Mouse (Mus musculus) liver, embryonic 15.5 days (tissue): ENCODE data around the gene Wwtr1. TPM values are rescaled to one million over a fixed set of nuclear protein-coding genes. Genes with fewer than 3 reads are reported as not detected.

ENCODE experiments used
- ATAC-seq: fragments of 200-750 bp; cut with Nextera tagmentation; 2 replicates; pipeline ENCODE4 v1.8.0; 2017; ENCODE audit warnings: moderate number of reproducible peaks, mild to moderate bottlenecking, moderate library complexity; ENCODE audit not compliant: insufficient read depth
- H3K27ac ChIP-seq: fragments of 300-500 bp; sonication (generic); replicated peaks from 2 replicates; pipeline ENCODE4 v1.5.1; 2015; ENCODE audit warnings: mild to moderate bottlenecking, inconsistent platforms
- H3K27me3 ChIP-seq: fragments of 300-500 bp; sonication (generic); 2 replicates; pipeline ENCODE4 v1.6.1; 2015; ENCODE audit warnings: mild to moderate bottlenecking, inconsistent platforms
- H3K36me3 ChIP-seq: fragments of 300-500 bp; sonication (generic); replicated peaks from 2 replicates; pipeline ENCODE4 v1.6.1; 2015; ENCODE audit warnings: moderate library complexity, mild to moderate bottlenecking, inconsistent platforms
- H3K4me1 ChIP-seq: fragments of 300-500 bp; sonication (generic); replicated peaks from 2 replicates; pipeline ENCODE4 v1.6.1; 2015; ENCODE audit warnings: inconsistent platforms
- H3K4me2 ChIP-seq: fragments of 300-500 bp; sonication (generic); 2 replicates; pipeline ENCODE4 v1.6.1; 2015; ENCODE audit warnings: moderate library complexity, mild to moderate bottlenecking, inconsistent platforms
- H3K4me3 ChIP-seq: fragments of 300-500 bp; sonication (generic); replicated peaks from 2 replicates; pipeline ENCODE4 v1.5.1; 2015; ENCODE audit warnings: mild to moderate bottlenecking, inconsistent platforms
- H3K9ac ChIP-seq: fragments of 300-500 bp; sonication (generic); 2 replicates; pipeline ENCODE4 v1.6.1; 2015; ENCODE audit warnings: moderate library complexity, mild to moderate bottlenecking, inconsistent platforms
- H3K9me3 ChIP-seq: fragments of 300-500 bp; sonication (generic); replicated peaks from 2 replicates; pipeline ENCODE4 v1.6.1; 2016; ENCODE audit warnings: inconsistent platforms
- WGBS: fragments of 180-500 bp; shearing (Covaris S2); methylation state at CpG from one replicate; pipeline ENCODE4 v1.1.7; 2015; ENCODE audit warnings: mixed read lengths; ENCODE audit not compliant: insufficient replicate concordance; 5-methylcytosine and 5-hydroxymethylcytosine counted together
- polyA plus RNA-seq: library from polyadenylated mRNA; unstranded; fragments of >200 nt; fragmentation: Nextera tagmentation; extraction: Ambion mirVana; gene quantifications from 2 replicates; pipeline ENCODE4 v1.2.1, GENCODE M21; 2015

The Wwtr1 gene
- polyA plus RNA-seq, 1 experiment from 2014 or later: 1.5 TPM

DNA sequence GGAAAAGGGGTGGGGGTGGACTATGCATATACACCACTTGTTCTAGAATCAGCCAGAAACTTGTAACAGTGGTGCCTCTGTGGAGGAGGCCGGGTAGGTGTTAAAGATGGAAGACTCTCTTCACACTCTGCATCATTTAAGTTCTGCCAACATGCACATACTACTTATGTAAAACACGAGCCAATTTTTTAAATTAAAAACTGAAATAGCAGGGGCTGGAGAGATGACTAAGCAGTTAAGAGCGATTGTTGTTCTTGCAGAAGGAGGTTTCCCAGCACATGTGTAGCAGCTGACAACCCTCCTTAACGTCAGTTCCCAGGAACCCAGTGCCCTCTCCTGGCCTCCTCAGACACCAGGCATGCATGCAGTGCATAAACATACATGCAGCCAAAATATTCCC, 95.1 kb downstream of the Wwtr1 start:
- Histone ChIP-seq H3K36me3 (no peaks in the 10 kb centered on the region), H3K4me1 (no peaks in the 10 kb centered on the region), H3K4me3 (no peak overlapping the region), H3K27ac (no peak overlapping the region), H3K9ac (no peak overlapping the region), H3K9me3 (no peaks in the 10 kb centered on the region), H3K27me3 (no peaks in the 10 kb centered on the region), H3K4me2 (no peak overlapping the region)
- no peak for ATAC-seq
- 56% methylated on average over 4 of the region's 4 CpGs for WGBS

- Histone ChIP-seq H3K4me1 (no peaks in the 10 kb centered on the region), H3K9ac (no peak overlapping the region), H3K4me2 (no peak overlapping the region), H3K27ac (no peak overlapping the region), H3K9me3 (no peaks in the 10 kb centered on the region), H3K4me3 (no peak overlapping the region), H3K27me3 (no peaks in the 10 kb centered on the region), H3K36me3 (no peaks in the 10 kb centered on the region)
- ATAC-seq: no peak
- WGBS: 80% methylated on average over 8 of the region's 8 CpGs
Observed at GRCm38 (mm10) chr3:57474421-57474820, 101.3 kb downstream of the Wwtr1 start.

DNA sequence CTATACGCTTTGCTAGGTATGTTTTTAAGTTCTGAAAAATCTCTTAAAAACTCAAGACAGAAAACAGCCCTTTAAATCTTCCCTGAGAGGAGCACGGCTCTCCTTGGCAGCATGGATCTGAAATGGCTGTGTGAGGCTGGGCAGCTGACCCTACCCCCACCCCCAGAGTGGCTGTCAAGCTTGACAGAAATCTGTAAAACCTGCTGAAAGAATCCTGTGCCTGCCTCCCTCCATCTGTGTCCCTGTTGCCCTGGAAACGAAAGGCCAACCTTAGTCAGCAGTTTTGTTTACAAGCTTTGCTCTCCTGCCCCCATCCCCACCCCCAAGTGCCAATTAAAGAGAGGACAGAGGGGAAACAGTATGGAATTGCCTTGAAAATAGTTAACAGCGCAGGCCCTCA, 103.3 kb downstream of the Wwtr1 start:
- no peak for ATAC-seq
- no peak overlapping the region for H3K27ac ChIP-seq
- WGBS: 55% methylated on average over 4 of the region's 4 CpGs

DNA sequence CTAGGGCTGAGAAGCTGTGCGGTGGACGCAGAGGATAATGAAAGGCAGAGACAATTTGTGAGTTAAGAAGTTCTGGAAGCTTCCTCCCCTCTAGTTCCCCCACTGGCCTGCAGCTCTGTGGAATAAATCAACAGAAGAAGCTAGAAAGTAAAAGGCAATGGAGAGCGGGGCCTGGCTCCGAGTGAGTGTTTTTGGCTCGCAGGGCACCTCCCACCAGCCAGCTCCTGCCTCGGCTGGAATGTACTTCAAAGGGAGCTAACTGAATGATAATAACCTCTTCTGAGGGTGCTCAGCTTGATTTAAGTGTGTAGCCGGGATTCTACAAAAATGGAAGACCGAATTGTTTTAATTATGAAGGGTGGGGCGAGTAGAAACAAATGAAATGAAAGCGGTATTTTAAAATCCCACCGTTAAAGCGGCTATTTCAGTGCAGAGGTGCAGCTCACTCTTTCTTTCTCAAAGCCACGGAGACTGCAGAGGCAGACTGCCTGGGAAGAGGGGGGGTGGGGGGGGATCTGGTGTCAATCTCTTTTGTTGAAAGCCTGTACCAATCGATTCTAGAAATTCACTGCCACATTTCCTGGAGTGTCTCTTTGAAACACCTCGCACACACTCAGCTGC, 104.6 kb downstream of the Wwtr1 start:
- Histone ChIP-seq H3K27ac (no peak overlapping the region), H3K9me3 (no peaks in the 10 kb centered on the region), H3K9ac (no peak overlapping the region), H3K4me2 (peak overlapping the region; percentile 23; the same call in 1 of the 2 replicates), H3K4me3 (no peak overlapping the region), H3K4me1 (no peaks in the 10 kb centered on the region), H3K27me3 (no peaks in the 10 kb centered on the region), H3K36me3 (no peaks in the 10 kb centered on the region)
- WGBS: 21% methylated on average over 15 of the region's 15 CpGs
- no peak for ATAC-seq

More for the DNA sequence above, 103.3 kb downstream of the Wwtr1 start:
- no peak overlapping the region for H3K4me3 ChIP-seq
- H3K9ac ChIP-seq: no peak overlapping the region
- H3K9me3 ChIP-seq: no peaks in the 10 kb centered on the region
- no peaks in the 10 kb centered on the region for H3K27me3 ChIP-seq
- no peak overlapping the region for H3K4me2 ChIP-seq
- no peaks in the 10 kb centered on the region for H3K36me3 ChIP-seq
- no peaks in the 10 kb centered on the region for H3K4me1 ChIP-seq

DNA sequence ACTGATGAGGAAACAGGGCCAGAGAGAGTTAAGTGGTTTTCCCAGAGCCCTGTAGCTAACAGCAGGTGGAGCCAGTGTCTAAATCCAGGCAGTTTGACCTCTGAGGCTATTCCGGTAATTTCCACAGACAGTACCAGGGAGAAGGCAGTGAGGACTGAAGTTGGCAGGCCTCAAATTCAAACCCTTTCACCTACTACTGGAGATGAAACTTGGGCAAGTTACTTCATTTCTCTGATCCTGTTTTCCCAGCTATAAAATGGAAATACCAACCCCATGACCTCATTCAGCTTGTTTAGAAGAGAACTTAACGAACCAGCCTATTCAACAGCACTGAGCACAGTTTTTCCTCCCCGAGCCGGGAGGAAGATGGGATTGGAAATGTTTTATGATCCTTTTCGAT, 105.4 kb downstream of the Wwtr1 start:
- no peak overlapping the region for H3K9ac ChIP-seq
- ATAC-seq: no peak
- no peaks in the 10 kb centered on the region for H3K36me3 ChIP-seq
- no peaks in the 10 kb centered on the region for H3K27me3 ChIP-seq
- no peaks in the 10 kb centered on the region for H3K4me1 ChIP-seq
- no peak overlapping the region for H3K27ac ChIP-seq
- H3K4me2 ChIP-seq: no peak overlapping the region
- 28% methylated on average over 5 of the region's 5 CpGs for WGBS
- no peaks in the 10 kb centered on the region for H3K9me3 ChIP-seq
- H3K4me3 ChIP-seq: no peak overlapping the region

- H3K4me2 ChIP-seq: no peak overlapping the region
- H3K27me3 ChIP-seq: no peaks in the 10 kb centered on the region
- WGBS: 75% methylated on average over 3 of the region's 3 CpGs
- H3K4me1 ChIP-seq: no peaks in the 10 kb centered on the region
- H3K9me3 ChIP-seq: no peaks in the 10 kb centered on the region
- ATAC-seq: no peak
- H3K9ac ChIP-seq: no peak overlapping the region
- H3K27ac ChIP-seq: no peak overlapping the region
- H3K36me3 ChIP-seq: no peaks in the 10 kb centered on the region
- no peak overlapping the region for H3K4me3 ChIP-seq
Observed at GRCm38 (mm10) chr3:57469325-57469724, 106.4 kb downstream of the Wwtr1 start.

GRCm38 (mm10) chr3:57466289-57466688, 109.4 kb downstream of the Wwtr1 start:
- Histone ChIP-seq H3K27me3 (no peaks in the 10 kb centered on the region), H3K9ac (no peak overlapping the region), H3K9me3 (no peaks in the 10 kb centered on the region), H3K4me1 (no peaks in the 10 kb centered on the region), H3K4me2 (no peak overlapping the region), H3K4me3 (no peak overlapping the region), H3K27ac (no peak overlapping the region), H3K36me3 (no peaks in the 10 kb centered on the region)
- 33% methylated on average over 3 of the region's 3 CpGs for WGBS
- no peak for ATAC-seq

- H3K9me3 ChIP-seq: no peaks in the 10 kb centered on the region
- H3K27ac ChIP-seq: no peak overlapping the region
- no peaks in the 10 kb centered on the region for H3K27me3 ChIP-seq
- H3K4me2 ChIP-seq: no peak overlapping the region
- ATAC-seq: no peak
- no peak overlapping the region for H3K9ac ChIP-seq
- H3K4me3 ChIP-seq: no peak overlapping the region
- 60% methylated on average over 4 of the region's 4 CpGs for WGBS
- no peaks in the 10 kb centered on the region for H3K4me1 ChIP-seq
- H3K36me3 ChIP-seq: no peaks in the 10 kb centered on the region
Observed at GRCm38 (mm10) chr3:57463302-57463701, 112.4 kb downstream of the Wwtr1 start.

GRCm38 (mm10) chr3:57458652-57459051, 117.1 kb downstream of the Wwtr1 start:
- no peak overlapping the region for H3K27ac ChIP-seq
- no peak overlapping the region for H3K9ac ChIP-seq
- no peaks in the 10 kb centered on the region for H3K4me1 ChIP-seq
- H3K27me3 ChIP-seq: no peaks in the 10 kb centered on the region
- no peak for ATAC-seq
- H3K36me3 ChIP-seq: no peaks in the 10 kb centered on the region
- no peak overlapping the region for H3K4me3 ChIP-seq
- WGBS: 76% methylated on average over 11 of the region's 11 CpGs
- no peak overlapping the region for H3K4me2 ChIP-seq
- H3K9me3 ChIP-seq: no peaks in the 10 kb centered on the region

- no peaks in the 10 kb centered on the region for H3K27me3 ChIP-seq
- no peak for ATAC-seq
- H3K27ac ChIP-seq: no peak overlapping the region
- WGBS: 20% methylated on average over 5 of the region's 5 CpGs
- H3K36me3 ChIP-seq: no peaks in the 10 kb centered on the region
- H3K4me2 ChIP-seq: no peak overlapping the region
- H3K4me3 ChIP-seq: no peak overlapping the region
- no peaks in the 10 kb centered on the region for H3K9me3 ChIP-seq
- no peak overlapping the region for H3K9ac ChIP-seq
- H3K4me1 ChIP-seq: no peaks in the 10 kb centered on the region
Observed at GRCm38 (mm10) chr3:57448445-57448844, 127.3 kb downstream of the Wwtr1 start.

DNA sequence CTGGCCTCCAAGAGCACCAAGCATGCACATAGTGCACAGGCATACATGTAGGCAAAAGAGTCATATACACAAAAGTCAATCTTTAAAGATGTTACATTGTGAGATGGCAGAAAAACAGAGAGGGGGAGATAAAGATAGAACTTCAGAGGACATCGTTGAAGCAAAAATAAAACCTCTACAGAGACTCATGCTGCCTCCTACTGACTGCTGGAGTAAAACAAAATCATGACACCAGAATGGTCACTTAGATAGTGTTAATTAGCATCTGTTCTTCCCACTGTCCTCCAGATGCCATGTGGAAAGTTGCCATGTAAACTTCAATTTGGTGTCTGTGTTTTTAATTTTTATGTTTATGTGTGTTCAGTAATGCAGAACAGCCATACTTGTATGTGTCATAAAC, 127.8 kb downstream of the Wwtr1 start:
- Histone ChIP-seq H3K9me3 (no peaks in the 10 kb centered on the region), H3K4me3 (no peak overlapping the region), H3K4me2 (no peak overlapping the region), H3K36me3 (no peaks in the 10 kb centered on the region), H3K9ac (no peak overlapping the region), H3K4me1 (no peaks in the 10 kb centered on the region), H3K27me3 (no peaks in the 10 kb centered on the region), H3K27ac (no peak overlapping the region)
- no peak for ATAC-seq
- 19% methylated on average over 1 of the region's 1 CpGs for WGBS

GRCm38 (mm10) chr3:57445706-57446105, 130.0 kb downstream of the Wwtr1 start:
- 40% methylated on average over 3 of the region's 3 CpGs for WGBS
- Histone ChIP-seq H3K4me2 (no peak overlapping the region), H3K36me3 (no peaks in the 10 kb centered on the region), H3K27me3 (no peaks in the 10 kb centered on the region), H3K4me1 (no peaks in the 10 kb centered on the region), H3K9me3 (no peaks in the 10 kb centered on the region), H3K9ac (no peak overlapping the region), H3K27ac (no peak overlapping the region), H3K4me3 (no peak overlapping the region)
- ATAC-seq: no peak
